Mouse (Mus musculus): ENCODE measurements around the gene Necab2. TPM values are rescaled to one million over a fixed set of nuclear protein-coding genes. Genes with fewer than 3 reads are reported as not detected.

Necab2 gene
- polyA plus RNA-seq, 1 experiment: 14.8 TPM

DNA sequence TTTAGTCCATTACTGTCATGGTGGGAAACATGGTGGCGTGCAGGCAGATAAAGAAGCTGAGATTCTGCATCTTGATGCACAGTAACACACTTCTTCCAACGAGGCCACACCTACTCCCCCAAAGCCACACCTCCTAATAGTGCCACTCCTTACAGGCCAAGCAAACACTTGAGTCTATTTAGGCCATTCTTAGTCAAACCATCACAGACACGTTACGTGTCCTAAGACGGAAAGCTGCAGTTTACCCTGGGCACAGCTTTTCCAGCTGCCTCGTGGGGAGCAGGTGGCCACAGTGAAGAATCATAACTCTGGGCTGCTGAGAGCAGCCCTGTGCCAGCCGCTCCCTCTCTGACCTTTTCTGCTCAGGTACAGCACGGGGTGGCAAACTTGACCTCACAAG, 38.2 kb upstream of the Necab2 start:
- H3K4me1 ChIP-seq (ENCODE audit: control insufficient read depth, insufficient read depth, low read length): peaks cover 4% of the 10 kb centered on the region
- no peaks in the 10 kb centered on the region; the same call in none of the 2 replicates for H3K36me3 ChIP-seq (ENCODE audit: control insufficient read depth, insufficient read depth, low read length)
- no peaks in the 10 kb centered on the region for H3K27me3 ChIP-seq (ENCODE audit: control insufficient read depth, insufficient read depth, low read length)
- TF ChIP-seq CTCF (IDR thresholded peaks at IDR 0.05; ENCODE audit: control insufficient read depth, insufficient read depth, insufficient replicate concordance, low read depth, low read length) (no peak), POLR2A (IDR thresholded peaks at IDR 0.05; ENCODE audit: control insufficient read depth, low read depth, low read length) (no peak)
- H3K27ac ChIP-seq (ENCODE audit: control insufficient read depth, insufficient read depth, low read depth, low read length): no peak overlapping the region
- H3K4me3 ChIP-seq (ENCODE audit: control insufficient read depth, low read depth, low read length): no peak overlapping the region

DNA sequence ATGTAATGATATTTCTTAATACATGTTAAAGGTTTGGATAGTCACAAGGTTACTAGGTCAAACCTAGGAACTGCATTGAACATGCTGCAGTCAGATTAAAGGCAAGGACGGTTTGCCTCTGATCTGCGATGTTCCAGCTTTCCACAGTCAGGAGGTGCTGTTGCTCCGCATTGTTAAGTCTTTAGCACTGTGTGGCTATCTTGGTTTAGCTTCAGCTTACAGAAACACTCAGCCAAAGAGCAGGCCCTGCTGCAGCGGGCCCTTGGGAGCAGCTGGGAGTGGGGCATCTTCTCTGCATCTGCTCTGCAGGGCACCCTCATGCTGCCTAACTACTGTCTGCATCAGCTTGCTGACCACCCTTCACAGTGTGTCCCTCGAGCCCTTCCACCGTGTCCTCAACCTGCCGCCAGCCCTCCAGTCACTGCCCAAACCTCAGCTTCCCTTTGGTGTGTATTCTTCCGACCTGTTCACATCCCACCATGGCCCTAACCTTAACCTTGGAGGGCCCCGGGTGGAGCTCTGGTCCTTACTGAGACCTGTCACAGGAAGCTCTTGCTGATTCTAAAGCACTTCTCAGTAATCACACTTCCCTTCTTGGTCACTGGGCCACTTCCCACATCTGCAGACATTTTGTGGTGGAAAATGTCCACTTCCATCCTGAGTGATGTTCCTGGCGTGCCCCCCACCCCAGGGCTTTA, 34.3 kb upstream of the Necab2 start:
- H3K4me3 ChIP-seq (ENCODE audit: control insufficient read depth, low read depth, low read length): no peak overlapping the region
- no peak for TF ChIP-seq CTCF (IDR thresholded peaks at IDR 0.05; ENCODE audit: control insufficient read depth, insufficient read depth, insufficient replicate concordance, low read depth, low read length)
- TF ChIP-seq POLR2A (IDR thresholded peaks at IDR 0.05; ENCODE audit: control insufficient read depth, low read depth, low read length): no peak
- no peaks in the 10 kb centered on the region for H3K27me3 ChIP-seq (ENCODE audit: control insufficient read depth, insufficient read depth, low read length)
- H3K27ac ChIP-seq (ENCODE audit: control insufficient read depth, insufficient read depth, low read depth, low read length): no peak overlapping the region
- H3K36me3 ChIP-seq (ENCODE audit: control insufficient read depth, insufficient read depth, low read length): no peaks in the 10 kb centered on the region; the same call in none of the 2 replicates
- peaks cover 4% of the 10 kb centered on the region for H3K4me1 ChIP-seq (ENCODE audit: control insufficient read depth, insufficient read depth, low read length)

DNA sequence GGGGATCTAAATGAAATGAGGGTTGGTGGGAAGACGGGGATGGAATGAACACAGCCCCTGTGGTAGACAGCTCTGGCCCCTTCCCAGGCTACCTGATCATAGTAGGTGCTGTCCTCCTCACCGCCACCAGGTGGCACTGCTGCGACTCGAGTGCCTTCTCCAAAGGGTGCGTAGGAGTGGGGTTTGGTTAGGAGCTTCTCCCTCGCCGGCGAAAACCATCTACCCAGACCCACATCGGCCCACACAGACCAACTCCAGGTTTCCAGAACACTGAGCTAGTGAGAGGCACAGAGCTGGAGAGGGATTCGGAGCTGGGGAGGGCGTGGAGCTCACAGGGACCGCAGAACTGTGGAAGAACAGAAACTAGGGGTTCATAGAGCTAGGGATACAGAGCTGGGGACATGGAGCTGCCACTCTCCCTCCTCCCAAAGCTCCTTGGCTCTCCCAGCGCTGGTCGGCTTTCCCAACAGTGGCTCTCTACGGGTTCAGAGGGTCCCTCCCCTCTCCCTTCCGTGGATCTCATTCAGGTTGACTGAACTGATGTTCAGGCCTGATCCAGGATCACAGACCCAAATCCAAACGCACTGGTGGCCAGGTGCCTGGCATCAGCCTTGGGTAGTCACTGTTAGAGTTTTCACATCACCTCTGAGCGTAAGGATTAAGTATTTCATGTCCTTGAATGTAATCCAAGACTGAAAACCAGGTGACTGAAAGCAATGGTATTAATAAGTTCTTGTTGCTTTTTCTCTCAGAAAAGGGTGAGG, 33.6 kb upstream of the Necab2 start:
- H3K4me3 ChIP-seq (ENCODE audit: control insufficient read depth, low read depth, low read length): no peak overlapping the region
- peak; percentile 98 for TF ChIP-seq CTCF (IDR thresholded peaks at IDR 0.05; ENCODE audit: control insufficient read depth, insufficient read depth, insufficient replicate concordance, low read depth, low read length)
- no peak for TF ChIP-seq POLR2A (IDR thresholded peaks at IDR 0.05; ENCODE audit: control insufficient read depth, low read depth, low read length)
- H3K36me3 ChIP-seq (ENCODE audit: control insufficient read depth, insufficient read depth, low read length): no peaks in the 10 kb centered on the region; the same call in none of the 2 replicates
- H3K27me3 ChIP-seq (ENCODE audit: control insufficient read depth, insufficient read depth, low read length): no peaks in the 10 kb centered on the region
- H3K4me1 ChIP-seq (ENCODE audit: control insufficient read depth, insufficient read depth, low read length): peaks cover 4% of the 10 kb centered on the region
- no peak overlapping the region for H3K27ac ChIP-seq (ENCODE audit: control insufficient read depth, insufficient read depth, low read depth, low read length)

DNA sequence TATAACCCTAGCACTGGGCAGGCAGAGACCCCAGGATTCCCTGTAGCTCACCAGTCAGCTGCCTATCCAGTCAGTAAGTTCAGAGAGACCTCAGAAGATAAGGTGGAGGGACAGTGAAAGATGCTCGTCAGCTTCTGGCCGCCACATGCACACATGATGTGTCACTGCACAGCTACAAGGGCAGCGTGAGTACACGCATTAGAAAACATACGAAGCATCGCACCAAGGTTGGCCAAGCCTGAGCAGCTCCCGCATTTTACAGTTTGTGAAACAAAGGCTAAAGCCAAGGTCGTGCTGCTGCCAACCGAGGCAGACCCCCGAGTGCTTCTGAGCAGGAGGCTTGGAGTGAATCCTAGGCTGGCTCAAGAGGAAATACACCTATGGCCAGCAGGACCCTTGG, 32.9 kb upstream of the Necab2 start:
- H3K36me3 ChIP-seq (ENCODE audit: control insufficient read depth, insufficient read depth, low read length): no peaks in the 10 kb centered on the region; the same call in none of the 2 replicates
- H3K27ac ChIP-seq (ENCODE audit: control insufficient read depth, insufficient read depth, low read depth, low read length): no peak overlapping the region
- no peak for TF ChIP-seq CTCF (IDR thresholded peaks at IDR 0.05; ENCODE audit: control insufficient read depth, insufficient read depth, insufficient replicate concordance, low read depth, low read length)
- TF ChIP-seq POLR2A (IDR thresholded peaks at IDR 0.05; ENCODE audit: control insufficient read depth, low read depth, low read length): no peak
- no peak overlapping the region for H3K4me3 ChIP-seq (ENCODE audit: control insufficient read depth, low read depth, low read length)
- H3K4me1 ChIP-seq (ENCODE audit: control insufficient read depth, insufficient read depth, low read length): peaks cover 4% of the 10 kb centered on the region
- no peaks in the 10 kb centered on the region for H3K27me3 ChIP-seq (ENCODE audit: control insufficient read depth, insufficient read depth, low read length)

DNA sequence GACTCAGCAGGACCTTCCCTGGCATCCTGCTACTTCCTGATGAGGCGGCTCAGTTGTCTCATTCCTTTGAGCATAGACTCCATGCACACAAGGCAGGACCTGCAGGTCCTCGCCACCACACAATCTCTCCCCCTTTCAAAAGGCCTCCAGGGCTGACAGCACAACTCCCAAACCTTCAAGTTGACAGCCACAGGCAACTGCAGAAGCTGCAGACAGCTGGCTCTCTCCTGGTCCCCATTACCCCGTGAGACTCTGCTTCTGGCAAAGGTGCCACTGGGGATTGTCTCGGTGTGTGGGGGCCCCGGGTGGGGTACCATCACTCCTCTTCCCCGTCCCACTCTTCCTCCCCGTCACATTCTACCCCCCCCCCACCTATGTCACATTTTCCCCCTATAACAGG, 26.2 kb upstream of the Necab2 start:
- no peak overlapping the region for H3K27ac ChIP-seq (ENCODE audit: control insufficient read depth, insufficient read depth, low read depth, low read length)
- no peak for TF ChIP-seq POLR2A (IDR thresholded peaks at IDR 0.05; ENCODE audit: control insufficient read depth, low read depth, low read length)
- TF ChIP-seq CTCF (IDR thresholded peaks at IDR 0.05; ENCODE audit: control insufficient read depth, insufficient read depth, insufficient replicate concordance, low read depth, low read length): no peak
- no peaks in the 10 kb centered on the region for H3K27me3 ChIP-seq (ENCODE audit: control insufficient read depth, insufficient read depth, low read length)
- no peaks in the 10 kb centered on the region for H3K36me3 ChIP-seq (ENCODE audit: control insufficient read depth, insufficient read depth, low read length)
- H3K4me1 ChIP-seq (ENCODE audit: control insufficient read depth, insufficient read depth, low read length): peaks cover 7% of the 10 kb centered on the region
- H3K4me3 ChIP-seq (ENCODE audit: control insufficient read depth, low read depth, low read length): peak overlapping the region; percentile 67

DNA sequence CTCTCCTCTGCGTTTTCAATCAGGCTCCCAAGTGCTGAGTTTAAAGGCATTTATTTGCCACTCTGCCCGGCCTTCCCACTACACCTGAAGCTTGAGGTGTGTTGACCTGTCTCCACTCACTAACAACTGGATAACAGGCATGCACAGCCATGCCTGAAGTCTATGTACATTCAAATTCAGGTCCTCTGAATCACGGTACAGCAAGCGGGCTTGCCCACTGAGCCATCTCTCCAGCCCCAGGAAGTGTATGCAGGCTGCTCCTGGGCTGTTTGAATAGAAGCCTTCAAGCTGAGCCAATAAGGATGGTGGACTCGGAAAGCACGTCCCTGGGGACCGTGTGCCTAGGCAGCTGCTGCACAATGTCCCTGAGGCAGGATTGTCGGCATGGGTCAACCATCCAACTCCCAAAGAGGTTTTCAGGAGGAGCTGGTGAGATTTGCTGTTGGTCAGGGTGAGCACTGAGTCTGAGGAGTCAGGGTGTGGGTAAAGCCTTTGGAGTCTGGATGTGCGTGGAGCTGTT, 24.9 kb upstream of the Necab2 start:
- Histone ChIP-seq H3K36me3 (ENCODE audit: control insufficient read depth, insufficient read depth, low read length) (no peaks in the 10 kb centered on the region), H3K27me3 (ENCODE audit: control insufficient read depth, insufficient read depth, low read length) (no peaks in the 10 kb centered on the region), H3K27ac (ENCODE audit: control insufficient read depth, insufficient read depth, low read depth, low read length) (no peak overlapping the region), H3K4me3 (ENCODE audit: control insufficient read depth, low read depth, low read length) (no peak overlapping the region), H3K4me1 (ENCODE audit: control insufficient read depth, insufficient read depth, low read length) (peaks cover 12% of the 10 kb centered on the region)
- TF ChIP-seq POLR2A (IDR thresholded peaks at IDR 0.05; ENCODE audit: control insufficient read depth, low read depth, low read length): no peak
- no peak for TF ChIP-seq CTCF (IDR thresholded peaks at IDR 0.05; ENCODE audit: control insufficient read depth, insufficient read depth, insufficient replicate concordance, low read depth, low read length)

DNA sequence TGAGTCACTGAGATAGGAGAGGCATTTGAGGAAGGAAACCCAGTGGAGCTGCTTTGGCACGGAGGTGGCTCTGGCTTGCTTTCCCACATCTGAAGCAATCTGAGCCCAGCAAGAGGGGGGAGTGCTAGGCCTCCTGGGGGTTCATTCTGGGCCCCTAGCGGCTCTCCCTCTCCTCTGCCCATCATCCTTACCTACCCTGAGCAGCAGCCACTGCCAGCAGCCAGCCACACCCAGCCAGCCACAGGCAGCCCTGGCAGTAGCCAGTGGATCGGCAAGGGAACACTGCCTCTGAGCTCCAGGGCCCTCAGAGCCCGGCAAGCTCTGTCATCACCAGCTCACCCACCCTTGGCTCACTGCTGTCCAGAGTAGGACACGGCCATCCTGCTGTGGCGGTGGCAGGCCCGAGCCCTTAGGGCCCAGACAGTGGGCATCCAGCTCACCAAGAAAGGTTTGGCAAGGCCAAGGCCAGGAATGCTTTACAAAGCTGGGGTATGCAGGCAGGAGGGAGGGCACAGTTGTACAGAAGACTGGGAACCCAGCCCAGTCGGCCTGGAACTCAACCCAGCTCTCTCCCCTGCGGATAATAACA, 24.3 kb upstream of the Necab2 start:
- H3K27me3 ChIP-seq (ENCODE audit: control insufficient read depth, insufficient read depth, low read length): no peaks in the 10 kb centered on the region
- no peak for TF ChIP-seq POLR2A (IDR thresholded peaks at IDR 0.05; ENCODE audit: control insufficient read depth, low read depth, low read length)
- no peak for TF ChIP-seq CTCF (IDR thresholded peaks at IDR 0.05; ENCODE audit: control insufficient read depth, insufficient read depth, insufficient replicate concordance, low read depth, low read length)
- peaks cover 12% of the 10 kb centered on the region for H3K4me1 ChIP-seq (ENCODE audit: control insufficient read depth, insufficient read depth, low read length)
- no peaks in the 10 kb centered on the region for H3K36me3 ChIP-seq (ENCODE audit: control insufficient read depth, insufficient read depth, low read length)
- H3K27ac ChIP-seq (ENCODE audit: control insufficient read depth, insufficient read depth, low read depth, low read length): 0 out of 2 replicates have a peak overlapping the region, but pooled peaks have one; percentile 12
- H3K4me3 ChIP-seq (ENCODE audit: control insufficient read depth, low read depth, low read length): no peak overlapping the region
